In the genomic region with DNA sequence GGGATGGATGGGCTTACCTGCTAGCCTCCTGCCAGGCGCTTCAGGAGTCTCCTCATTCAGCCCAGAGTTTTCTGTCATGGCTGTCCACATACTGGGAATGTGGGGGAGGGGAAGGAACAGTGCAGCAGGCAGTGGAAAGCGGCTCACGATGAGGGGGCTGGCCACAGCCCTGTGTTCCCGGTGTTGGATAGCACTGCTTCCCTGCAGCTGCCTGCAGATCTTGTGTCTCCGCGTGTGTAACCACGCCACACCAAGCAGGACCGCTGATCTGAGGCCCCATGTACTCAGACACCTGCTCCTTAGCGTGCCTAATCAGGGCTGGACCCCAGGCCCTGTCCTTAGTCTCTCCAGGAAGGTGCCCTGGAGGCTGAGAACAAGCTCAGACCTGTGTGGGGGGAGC, we compare ENCODE assay signal across 18 mouse cellular contexts. TPM values are rescaled to one million over a fixed set of nuclear protein-coding genes. Genes with fewer than 3 reads are reported as not detected.
DNase-seq lines count a peak whose midpoint lies in the region; ATAC-seq lines count a peak whose summit lies in the region.
"Had no signal": no experiment of that assay in that cellular context is flagged by ENCODE, and none has a peak within 500 bp of the region (broad histone marks: within the 10 kb centered on the region; RNA-seq: fewer than 3 reads in every experiment).

No protein-coding gene starts in this region.

- H3K9me3 ChIP-seq in hindbrain, embryonic 12.5 days (replicated peaks) = no peaks in the 10 kb centered on the region
- no peaks in the 10 kb centered on the region for H3K9me3 ChIP-seq in hindbrain, embryonic 14.5 days (ENCODE audit: control insufficient read depth, low read length)
- no peaks in the 10 kb centered on the region for H3K9me3 ChIP-seq in megakaryocyte, embryonic 14.5 days
- no peaks in the 10 kb centered on the region for H3K9me3 ChIP-seq in limb, embryonic 12.5 days
- H3K9me3 ChIP-seq: heart, embryonic 13.5 days; liver, embryonic 12.5 days; lung, embryonic 15.5 days had no signal

- H3K36me3 ChIP-seq in hindbrain, embryonic 12.5 days = peaks cover 36% of the 10 kb centered on the region
- H3K36me3 ChIP-seq in hindbrain, embryonic 14.5 days (replicated peaks; ENCODE audit: control insufficient read depth, insufficient read depth) = peaks cover 48% of the 10 kb centered on the region
- H3K36me3 ChIP-seq in megakaryocyte, embryonic 14.5 days (replicated peaks; ENCODE audit: low read length) = no peaks in the 10 kb centered on the region
- peaks cover 7% of the 10 kb centered on the region; the same call in 1 of the 2 replicates for H3K36me3 ChIP-seq in limb, embryonic 12.5 days
- H3K36me3 ChIP-seq: liver, embryonic 12.5 days; lung, embryonic 15.5 days had no signal

- WGBS in hindbrain, embryonic 12.5 days = 71% methylated on average over 9 of the region's 9 CpGs
- 64% methylated on average over 9 of the region's 9 CpGs for WGBS in hindbrain, embryonic 14.5 days
- WGBS in limb, embryonic 12.5 days = 75% methylated on average over 9 of the region's 9 CpGs

- H3K27me3 ChIP-seq in hindbrain, embryonic 12.5 days = no peaks in the 10 kb centered on the region
- H3K27me3 ChIP-seq in hindbrain, embryonic 14.5 days (ENCODE audit: control insufficient read depth, insufficient read depth, low read length) = no peaks in the 10 kb centered on the region
- no peaks in the 10 kb centered on the region for H3K27me3 ChIP-seq in megakaryocyte, embryonic 14.5 days (replicated peaks)
- H3K27me3 ChIP-seq in limb, embryonic 12.5 days = no peaks in the 10 kb centered on the region
- H3K27me3 ChIP-seq: heart, embryonic 13.5 days; liver, embryonic 12.5 days; lung, embryonic 15.5 days had no signal

- H3K9ac ChIP-seq in hindbrain, embryonic 12.5 days = no peak overlapping the region
- no peak overlapping the region for H3K9ac ChIP-seq in hindbrain, embryonic 14.5 days
- H3K9ac ChIP-seq in limb, embryonic 12.5 days (replicated peaks) = no peak overlapping the region
- H3K9ac ChIP-seq: heart, embryonic 13.5 days; liver, embryonic 12.5 days; lung, embryonic 15.5 days had no signal

- H3K4me3 ChIP-seq in hindbrain, embryonic 12.5 days = no peak overlapping the region
- no peak overlapping the region for H3K4me3 ChIP-seq in hindbrain, embryonic 14.5 days (replicated peaks; ENCODE audit: low read length)
- peak overlapping the region; percentile 23 for H3K4me3 ChIP-seq in megakaryocyte, embryonic 14.5 days (replicated peaks)
- no peak overlapping the region for H3K4me3 ChIP-seq in limb, embryonic 12.5 days (replicated peaks)
- H3K4me3 ChIP-seq: heart, embryonic 13.5 days; liver, embryonic 12.5 days; lung, embryonic 15.5 days; myocyte had no signal

- no peak for DNase-seq in hindbrain, embryonic 14.5 days (ENCODE audit: low spot score)
- peak; percentile 28 for DNase-seq in R1 (ENCODE audit: low read depth, low spot score)
- no peak for DNase-seq in left cerebral cortex, adult 8-10 months (ENCODE audit: low spot score in 2 of 2)
- DNase-seq in lung, postnatal 14 days = no peak
- DNase-seq: adrenal gland, adult 2 months; cerebellum, postnatal 14 days; heart, adult 11 months; kidney, adult 8-10 months; right cerebral cortex, adult 18-20 months; thymus, postnatal 36 days had no signal

- H3K4me2 ChIP-seq in hindbrain, embryonic 12.5 days (replicated peaks) = no peak overlapping the region
- no peak overlapping the region for H3K4me2 ChIP-seq in hindbrain, embryonic 14.5 days (replicated peaks)
- H3K4me2 ChIP-seq in limb, embryonic 12.5 days = no peak overlapping the region
- H3K4me2 ChIP-seq: heart, embryonic 13.5 days; liver, embryonic 12.5 days; lung, embryonic 15.5 days had no signal

- no peak overlapping the region for H3K27ac ChIP-seq in hindbrain, embryonic 12.5 days
- no peak overlapping the region for H3K27ac ChIP-seq in hindbrain, embryonic 14.5 days
- no peak overlapping the region for H3K27ac ChIP-seq in limb, embryonic 12.5 days
- H3K27ac ChIP-seq: heart, embryonic 13.5 days; liver, embryonic 12.5 days; lung, embryonic 15.5 days had no signal

- no peaks in the 10 kb centered on the region; the same call in none of the 2 replicates for H3K4me1 ChIP-seq in hindbrain, embryonic 12.5 days
- H3K4me1 ChIP-seq in hindbrain, embryonic 14.5 days (replicated peaks; ENCODE audit: control insufficient read depth, insufficient read depth, low read length) = no peaks in the 10 kb centered on the region
- no peaks in the 10 kb centered on the region for H3K4me1 ChIP-seq in megakaryocyte, embryonic 14.5 days
- no peaks in the 10 kb centered on the region; the same call in 1 of the 2 replicates for H3K4me1 ChIP-seq in limb, embryonic 12.5 days (replicated peaks)
- H3K4me1 ChIP-seq: liver, embryonic 12.5 days had no signal

- 0 out of 2 replicates have a peak, but pooled peaks have one; percentile 32 for ATAC-seq in hindbrain, embryonic 12.5 days (ENCODE audit: low FRiP score)
- no peak for ATAC-seq in hindbrain, embryonic 14.5 days (ENCODE audit: low FRiP score)
- no peak for ATAC-seq in megakaryocyte, adult 5-6 weeks (ENCODE audit: poor library complexity, severe bottlenecking)
- peak; percentile 34; the same call in 1 of the 2 replicates for ATAC-seq in limb, embryonic 12.5 days (ENCODE audit: insufficient number of reproducible peaks, insufficient read depth, low FRiP score, low TSS enrichment, low read depth)
- ATAC-seq: liver, embryonic 12.5 days had no signal

RNA-seq across cellular contexts. Expression of a gene that starts 35.9 kb away (rescaled TPM):
- 10.3 and 11.6 TPM in 2 replicates for polyA plus RNA-seq in hindbrain, embryonic 12.5 days (2016; fragmentation: Nextera tagmentation; extraction: Ambion mirVana)
- 17.1 and 20.6 TPM in 2 replicates for polyA plus RNA-seq in hindbrain, embryonic 14.5 days (2014; fragmentation: Nextera tagmentation; extraction: Ambion mirVana)
- not detected in 2 replicates for polyA plus RNA-seq in megakaryocyte, embryonic 14.5 days (2012; ENCODE audit: insufficient read depth, low replicate concordance)
- not detected in 2 replicates for total RNA-seq in megakaryocyte, adult 5-6 weeks (2015)
- total RNA-seq in megakaryocyte, adult 5-6 weeks (2017) = 0.08 and 0.33 TPM in 2 replicates
- 2.7 and 2.8 TPM in 2 replicates for polyA plus RNA-seq in limb, embryonic 12.5 days (2016; fragmentation: Nextera tagmentation; extraction: Ambion mirVana)
- total RNA-seq in left cerebral cortex, adult 8-10 months (2022) = 10 to 100 TPM; 47.5 to 53.8 (median 50.6) TPM

Comparison
In these comparisons a context has a peak if more than half of its experiments do, and no peak if none do; other contexts are left out.
1. ATAC-seq: peak in hindbrain, embryonic 12.5 days (single experiment) and limb, embryonic 12.5 days (single experiment); none in hindbrain, embryonic 14.5 days (single experiment) and megakaryocyte, adult 5-6 weeks (single experiment).